Mouse (Mus musculus) urinary bladder, postnatal 14 days (tissue): ENCODE results near the gene Sp2.

Experiments
- DNase-seq: peaks from one replicate; pipeline ENCODE4 v3.0.0; 2021; ENCODE audit warnings: low spot score

Sp2 gene

GRCm38 (mm10) chr11:96906431-96907161 is 76.2 kb downstream of the Sp2 start:
- DNase-seq, result no peak
